Mouse (Mus musculus) kidney, adult 2 months (tissue): ENCODE data around the gene Polr2c. TPM values are rescaled to one million over a fixed set of nuclear protein-coding genes. Genes with fewer than 3 reads are reported as not detected.
A peak's percentile ranks its signal among the peaks of the same experiment; 100 is the strongest.

Source experiments
- DNase-seq: peaks from one replicate; pipeline ENCODE4 v3.0.0; 2021
- H3K27ac ChIP-seq: fragments of 200-500 bp; 2 replicates; pipeline ENCODE4 v1.5.1; 2012; ENCODE audit warnings: low read depth, low read length, control low read depth, inconsistent platforms; ENCODE audit not compliant: insufficient read depth
- H3K27me3 ChIP-seq: fragments of 200-500 bp; replicated peaks from 2 replicates; pipeline ENCODE4 v1.6.1; 2012; ENCODE audit warnings: mild to moderate bottlenecking, moderate library complexity, low read length, inconsistent platforms; ENCODE audit not compliant: control insufficient read depth, insufficient read depth
- H3K36me3 ChIP-seq: fragments of 200-500 bp; 2 replicates; pipeline ENCODE4 v1.6.1; 2012; ENCODE audit warnings: mild to moderate bottlenecking, moderate library complexity, low read length, inconsistent platforms; ENCODE audit not compliant: control insufficient read depth, insufficient read depth
- H3K4me1 ChIP-seq: fragments of 200-500 bp; 2 replicates; pipeline ENCODE4 v1.6.1; 2011; ENCODE audit warnings: low read length; ENCODE audit not compliant: control insufficient read depth, insufficient read depth
- H3K4me3 ChIP-seq: fragments of 200-500 bp; 2 replicates; pipeline ENCODE4 v1.5.1; 2011; ENCODE audit warnings: mild to moderate bottlenecking, low read depth, low read length, control low read depth; ENCODE audit not compliant: insufficient read depth
- CTCF ChIP-seq: fragments of 200-500 bp; conservative IDR thresholded peaks from 2 replicates; pipeline ENCODE4 v1.5.1; 2011; ENCODE audit warnings: low read depth, mild to moderate bottlenecking, control low read depth, low read length, moderate library complexity, mixed read lengths; ENCODE audit not compliant: insufficient read depth, insufficient read length
- POLR2A ChIP-seq: fragments of 200-500 bp; IDR thresholded peaks from one replicate; pipeline ENCODE4 v1.6.1; 2011; ENCODE audit warnings: low read depth, low read length, control low read depth
- WGBS: fragments of 180-500 bp; shearing (Covaris S2); methylation state at CpG from one replicate; pipeline ENCODE4 v1.1.7; 2018; 5-methylcytosine and 5-hydroxymethylcytosine counted together
- polyA plus RNA-seq: library from polyadenylated mRNA; depleted of rRNA; stranded (reverse); fragments of >200 nt; gene quantifications from 2 replicates; pipeline ENCODE4 v1.2.3, GENCODE M21; 2012

Polr2c gene
- polyA plus RNA-seq, 1 experiment: 107 TPM

DNA sequence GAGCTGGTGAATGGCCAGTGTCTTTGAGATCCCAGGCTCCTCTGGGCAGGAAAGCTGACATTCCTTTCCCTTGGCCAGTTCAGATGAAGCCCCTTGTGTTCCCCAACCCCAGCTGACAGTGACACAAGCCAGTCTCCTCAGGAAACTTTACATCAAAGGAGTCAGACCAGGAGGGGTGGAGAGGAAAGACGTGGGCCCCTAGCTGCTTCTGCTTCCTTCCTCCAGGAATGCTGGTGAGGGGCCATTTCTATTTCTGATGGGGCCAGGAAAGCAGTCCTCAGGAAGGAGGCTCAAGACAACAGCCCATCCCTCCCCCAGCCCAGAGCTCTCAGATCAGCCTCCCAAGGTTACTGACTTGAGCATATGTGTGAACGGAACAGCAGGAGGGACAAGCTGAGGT lies 35.7 kb downstream of the Polr2c start:
- TF ChIP-seq POLR2A (no peak), CTCF (no peak)
- Histone ChIP-seq H3K4me3 (no peak overlapping the region), H3K27ac (no peak overlapping the region), H3K4me1 (no peaks in the 10 kb centered on the region), H3K36me3 (no peaks in the 10 kb centered on the region), H3K27me3 (no peaks in the 10 kb centered on the region)
- WGBS: 69% methylated on average over 2 of the region's 2 CpGs
- no peak for DNase-seq

DNA sequence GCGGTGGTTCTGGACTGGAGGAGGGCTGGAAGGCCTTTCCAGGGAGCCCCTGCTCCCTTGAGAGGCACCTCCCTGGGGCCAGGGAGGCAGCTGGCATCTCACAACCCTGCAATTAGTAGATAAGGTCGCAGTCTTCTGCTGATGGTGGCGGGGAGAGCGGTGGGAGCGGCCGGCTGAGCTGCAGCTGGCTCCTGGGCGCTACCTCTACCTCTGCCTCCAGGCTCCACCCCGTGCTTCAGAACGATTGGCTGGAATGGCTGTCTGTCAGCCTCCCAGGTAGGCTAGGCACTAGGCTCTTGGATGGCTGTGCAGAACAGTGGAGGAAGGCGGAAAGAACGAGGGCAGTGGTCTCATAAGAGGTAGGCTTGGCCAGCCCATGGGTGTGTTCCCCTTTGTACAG lies 42.0 kb downstream of the Polr2c start:
- Histone ChIP-seq H3K36me3 (no peaks in the 10 kb centered on the region), H3K27ac (no peak overlapping the region), H3K4me3 (no peak overlapping the region), H3K27me3 (no peaks in the 10 kb centered on the region), H3K4me1 (peaks cover 11% of the 10 kb centered on the region)
- TF ChIP-seq CTCF (no peak), POLR2A (no peak)
- WGBS: 42% methylated on average over 11 of the region's 11 CpGs
- DNase-seq: no peak

DNA sequence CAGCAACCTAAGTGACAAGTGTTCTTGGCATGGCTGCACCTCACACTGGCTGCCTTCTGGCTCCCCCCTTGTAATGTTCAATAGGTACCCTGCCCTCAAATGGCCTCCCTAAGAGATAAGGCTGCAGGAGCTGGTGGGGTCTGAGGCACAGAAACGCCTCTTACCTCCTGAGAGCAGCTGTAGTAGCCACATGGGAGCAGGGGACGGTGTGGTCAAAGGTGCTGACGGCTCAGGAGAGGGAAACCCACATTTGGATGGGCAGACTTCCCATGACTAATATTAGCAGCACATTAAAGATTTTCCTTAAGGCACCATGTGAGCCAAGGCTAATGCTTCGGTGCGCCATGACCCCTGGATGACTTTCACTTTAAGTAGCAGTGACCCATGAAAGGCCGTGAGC lies 43.4 kb downstream of the Polr2c start:
- H3K36me3 ChIP-seq: no peaks in the 10 kb centered on the region
- DNase-seq: peak; percentile 35
- H3K4me3 ChIP-seq: no peak overlapping the region
- 28% methylated on average over 6 of the region's 6 CpGs for WGBS
- H3K27ac ChIP-seq: no peak overlapping the region
- TF ChIP-seq POLR2A: no peak
- TF ChIP-seq CTCF: no peak
- H3K4me1 ChIP-seq: peaks cover 14% of the 10 kb centered on the region
- no peaks in the 10 kb centered on the region for H3K27me3 ChIP-seq

DNA sequence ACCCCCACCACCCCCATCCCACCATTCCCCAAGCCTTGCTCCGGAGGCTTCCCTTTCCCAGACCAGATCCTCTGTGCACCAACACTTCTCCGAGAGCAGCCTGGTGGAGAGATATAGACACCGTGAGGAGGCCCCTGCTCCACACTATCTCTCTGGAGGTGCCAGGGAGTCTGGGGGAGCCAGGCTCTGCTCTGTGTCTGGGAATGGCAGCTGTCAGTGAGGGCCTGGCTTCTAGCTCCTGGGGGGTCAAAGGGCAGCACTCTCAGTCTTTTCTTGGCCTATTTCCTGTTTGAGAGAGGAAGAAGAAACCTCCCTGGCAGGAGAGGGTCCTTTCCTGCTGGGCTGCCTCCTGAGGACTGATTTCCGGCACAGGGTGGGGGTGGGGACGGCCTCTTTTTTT lies 43.8 kb downstream of the Polr2c start:
- Histone ChIP-seq H3K4me3 (no peak overlapping the region), H3K27ac (0 out of 2 replicates have a peak overlapping the region, but pooled peaks have one; percentile 33), H3K27me3 (no peaks in the 10 kb centered on the region), H3K36me3 (no peaks in the 10 kb centered on the region), H3K4me1 (peaks cover 14% of the 10 kb centered on the region)
- DNase-seq: no peak
- 48% methylated on average over 5 of the region's 5 CpGs for WGBS
- TF ChIP-seq POLR2A (no peak), CTCF (no peak)

DNA sequence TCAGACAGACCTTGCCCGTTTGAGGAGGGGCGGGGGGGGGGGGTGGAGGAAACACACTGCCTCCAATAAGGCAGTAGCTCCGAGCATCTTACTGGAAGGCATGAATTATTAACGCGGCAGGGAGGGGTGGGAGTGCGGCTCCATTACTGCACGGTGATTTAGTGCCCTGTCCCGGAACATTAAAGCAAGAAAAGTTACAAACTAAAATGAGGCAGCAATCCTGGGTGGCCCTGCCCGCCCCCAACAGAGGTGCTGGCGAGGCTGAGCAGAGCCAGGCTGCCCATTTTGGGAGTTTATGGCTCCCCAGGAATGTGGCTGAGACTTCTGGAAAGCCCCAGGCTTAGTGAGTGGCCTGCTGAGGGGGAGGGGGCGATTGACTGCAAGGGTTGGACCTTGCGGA lies 46.5 kb downstream of the Polr2c start:
- Histone ChIP-seq H3K36me3 (no peaks in the 10 kb centered on the region), H3K4me3 (no peak overlapping the region), H3K4me1 (peaks cover 21% of the 10 kb centered on the region), H3K27ac (no peak overlapping the region), H3K27me3 (no peaks in the 10 kb centered on the region)
- WGBS: 27% methylated on average over 12 of the region's 12 CpGs
- DNase-seq: peak; percentile 50
- no peak for TF ChIP-seq POLR2A
- TF ChIP-seq CTCF: no peak

DNA sequence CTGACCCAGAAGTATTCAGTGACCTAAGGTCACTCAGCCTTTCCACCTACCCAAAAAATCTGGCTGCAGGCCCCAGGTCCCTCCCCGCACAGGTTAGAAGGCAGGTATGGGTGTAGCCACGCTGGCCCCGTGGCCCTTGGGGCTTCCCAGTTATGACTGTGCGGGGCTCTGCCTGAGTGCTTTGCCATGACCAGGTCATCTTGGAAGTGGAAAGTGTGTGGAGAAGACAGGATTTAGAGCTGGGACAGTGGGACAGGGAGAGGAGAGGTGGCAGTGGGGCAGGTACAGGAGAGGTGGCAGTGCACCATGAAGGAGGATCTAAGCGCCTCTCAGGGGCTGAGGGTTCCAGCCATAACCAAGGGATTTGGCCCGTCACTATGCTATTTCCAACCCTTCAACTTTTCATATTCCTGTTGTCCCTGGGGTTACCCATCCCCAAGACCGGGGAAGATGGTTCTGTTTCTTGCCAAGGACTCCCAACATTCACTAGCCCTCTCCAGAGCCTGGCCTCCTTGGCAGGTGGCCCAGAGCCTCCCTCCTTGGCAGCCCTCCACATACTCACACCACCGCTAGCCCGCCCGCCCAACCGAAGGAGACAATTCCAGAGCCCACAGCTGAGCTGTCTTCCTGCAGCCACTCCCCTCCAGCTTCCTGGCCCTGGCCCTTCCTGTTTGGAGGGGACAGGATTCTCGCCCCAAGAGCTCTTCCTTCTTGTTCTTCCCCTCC lies 47.4 kb downstream of the Polr2c start:
- no peaks in the 10 kb centered on the region for H3K27me3 ChIP-seq
- WGBS: 39% methylated on average over 12 of the region's 12 CpGs
- H3K27ac ChIP-seq: peak overlapping the region; percentile 65
- no peaks in the 10 kb centered on the region for H3K36me3 ChIP-seq
- DNase-seq: peak; percentile 98
- H3K4me3 ChIP-seq: no peak overlapping the region
- H3K4me1 ChIP-seq: peaks cover 21% of the 10 kb centered on the region
- TF ChIP-seq CTCF: no peak
- TF ChIP-seq POLR2A: no peak

DNA sequence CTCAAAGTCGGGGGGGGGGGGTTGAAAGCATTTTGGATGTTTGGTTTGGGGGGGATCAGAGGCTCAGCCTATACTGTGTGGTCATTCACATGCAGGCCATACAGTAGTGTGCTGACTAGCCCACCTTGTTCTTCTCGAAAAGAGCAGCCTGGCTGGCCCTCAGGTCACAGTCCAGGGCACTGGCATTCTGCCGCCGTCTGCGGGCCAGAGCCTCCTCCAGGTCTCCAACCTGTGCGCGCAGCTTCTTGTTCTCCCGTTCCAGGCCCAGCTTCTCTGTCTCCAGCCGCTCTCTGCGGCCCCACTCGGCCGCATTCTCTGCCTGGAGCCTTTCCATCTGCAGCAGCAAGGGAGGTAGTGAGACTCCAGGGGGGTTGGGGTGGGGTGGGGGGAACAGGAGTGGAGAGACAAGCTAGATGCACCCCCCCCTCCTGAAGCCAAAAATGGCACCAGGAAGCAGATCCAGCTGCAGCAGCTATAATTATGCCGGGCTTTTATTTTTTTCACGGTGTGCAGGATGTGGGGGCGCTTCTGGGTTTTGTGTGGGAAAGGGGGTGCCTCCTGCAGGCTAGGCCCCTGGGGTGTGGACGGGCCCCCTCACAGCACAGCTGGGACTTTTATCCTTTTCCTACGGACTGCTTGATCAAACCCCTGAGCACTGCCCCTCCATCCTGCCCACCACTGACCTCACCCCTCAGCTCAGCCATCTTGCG lies 50.5 kb downstream of the Polr2c start:
- Histone ChIP-seq H3K36me3 (no peaks in the 10 kb centered on the region), H3K27me3 (no peaks in the 10 kb centered on the region), H3K27ac (no peak overlapping the region), H3K4me3 (no peak overlapping the region), H3K4me1 (peaks cover 15% of the 10 kb centered on the region)
- DNase-seq: peak; percentile 86
- no peak for TF ChIP-seq POLR2A
- no peak for TF ChIP-seq CTCF
- WGBS: 55% methylated on average over 18 of the region's 18 CpGs
